Mouse (Mus musculus) spleen, adult 2 months (tissue): ENCODE results near the gene Ppef2.

Experiments used
- CTCF ChIP-seq: fragments of 200-500 bp; IDR thresholded peaks from 2 replicates; pipeline ENCODE4 v1.5.1; 2011; ENCODE audit warnings: mild to moderate bottlenecking, inconsistent platforms; ENCODE audit not compliant: insufficient read depth, insufficient read length, insufficient replicate concordance; ENCODE audit errors: extremely low read depth
- POLR2A ChIP-seq: fragments of 200-500 bp; IDR thresholded peaks from 2 replicates; pipeline ENCODE4 v1.6.1; 2011; ENCODE audit warnings: low read depth, low read length, inconsistent platforms

DNA sequence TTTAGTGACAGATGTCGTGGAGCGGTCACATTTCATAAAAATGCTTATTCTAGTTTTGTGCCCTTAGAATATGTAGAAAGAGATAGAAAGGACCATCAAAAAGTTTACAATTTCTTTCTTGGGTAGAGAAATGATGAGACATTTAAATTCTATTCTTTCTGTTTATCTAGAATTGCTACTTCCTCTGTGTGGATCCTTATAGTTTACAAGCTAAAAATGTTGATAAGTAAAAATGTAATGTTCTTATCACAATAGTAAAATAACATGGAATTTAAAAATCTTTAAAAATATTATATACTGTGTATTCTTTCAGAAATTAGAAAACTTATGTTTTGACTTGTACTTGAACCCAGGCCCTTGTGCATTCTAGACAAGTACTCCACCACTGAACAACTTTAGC, 11.2 kb downstream of the Ppef2 start:
- TF ChIP-seq CTCF (no peak), POLR2A (no peak)
